Mouse (Mus musculus) liver, embryonic 14.5 days (tissue): ENCODE data around the gene Ryr1.

Experiments
- CTCF ChIP-seq: IDR thresholded peaks from 2 replicates; pipeline ENCODE4 v1.5.1; 2016; ENCODE audit warnings: antibody characterized with exemption, low read depth, control low read depth
- EP300 ChIP-seq: IDR thresholded peaks from 2 replicates; pipeline ENCODE4 v1.6.1; 2016; ENCODE audit warnings: antibody characterized with exemption, low read depth

DNA sequence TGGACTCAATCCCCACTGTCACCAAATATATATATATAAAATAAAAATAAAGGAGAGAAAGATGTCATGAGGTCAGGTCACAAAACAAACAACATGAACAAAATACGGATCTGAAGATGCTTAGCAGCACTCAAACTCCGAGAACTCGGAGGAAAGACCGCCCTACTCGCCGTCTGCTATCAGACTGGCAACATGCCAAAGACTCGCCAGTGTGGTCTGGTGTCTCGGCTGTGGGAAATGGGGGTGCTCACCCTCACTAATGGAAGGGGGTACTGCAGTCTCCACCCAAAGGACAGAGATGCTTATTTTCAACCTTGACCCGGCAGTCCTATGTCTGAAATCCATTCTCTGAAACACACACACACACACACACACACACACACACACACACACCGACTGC is 93.3 kb downstream of the Ryr1 start:
- no peak for TF ChIP-seq EP300
- no peak for TF ChIP-seq CTCF
